Mouse (Mus musculus): ENCODE data around the gene Fam19a3. TPM values are rescaled to one million over a fixed set of nuclear protein-coding genes. Genes with fewer than 3 reads are reported as not detected.

The Fam19a3 gene
- total RNA-seq (2023): 0.79 TPM

GRCm38 (mm10) chr3:104781471-104781903, at the start of gene Fam19a3:
Fam19a3 (minus strand) TSS chr3:104781840.

GRCm38 (mm10) chr3:104817991-104818748, 36.5 kb upstream of the Fam19a3 start, which contains the start of gene Mov10:
Mov10 (minus strand) TSS chr3:104818563.

GRCm38 (mm10) chr3:104788075-104788474, 6.4 kb upstream of the Fam19a3 start, which contains the start of gene Rhoc:
Rhoc (plus strand) TSS chr3:104788375.

GRCm38 (mm10) chr3:104780561-104781420, 849 bp downstream of the Fam19a3 start, which contains the start of gene Ppm1j:
Ppm1j (plus strand) TSS chr3:104781056.

Other genes starting within 250 kb of the Fam19a3 start
- gene Slc16a1, start 143.2 kb downstream of the Fam19a3 start, total RNA-seq (2023): 35.4 TPM
- 21.3 TPM for gene Ppm1j, start 784 bp downstream of the Fam19a3 start, total RNA-seq (2023)
- 3.9 TPM for gene Rhoc, start 6.5 kb upstream of the Fam19a3 start, total RNA-seq (2023)
- 36.3 TPM for gene Mov10, start 36.7 kb upstream of the Fam19a3 start, total RNA-seq (2023)
- 26.5 TPM for gene St7l, start 82.2 kb upstream of the Fam19a3 start, total RNA-seq (2023)
- gene Capza1, start 82.7 kb upstream of the Fam19a3 start, total RNA-seq (2023): 162 TPM
- gene Wnt2b, start 180.1 kb upstream of the Fam19a3 start, total RNA-seq (2023): not detected

All from CD4-positive naive resting alpha-beta T cell, adult 76 days (primary cell).